ENCODE assay signal across 22 mouse cellular contexts in genomic region chr1:135676247-135676646, GRCm38 (mm10). TPM values are rescaled to one million over a fixed set of nuclear protein-coding genes. Genes with fewer than 3 reads are reported as not detected.
DNase-seq lines count a peak whose midpoint lies in the region; ATAC-seq lines count a peak whose summit lies in the region.
"Had no signal": no experiment of that assay in that cellular context is flagged by ENCODE, and none has a peak within 500 bp of the region (broad histone marks: within the 10 kb centered on the region; RNA-seq: fewer than 3 reads in every experiment).

No protein-coding gene starts in this region.

- H3K4me3 ChIP-seq in heart, embryonic 10.5 days: no peak overlapping the region
- H3K4me3 ChIP-seq in neural tube, embryonic 13.5 days: no peak overlapping the region
- H3K4me3 ChIP-seq in hindbrain, embryonic 14.5 days (replicated peaks; ENCODE audit: low read length): no peak overlapping the region
- H3K4me3 ChIP-seq: embryonic facial prominence, embryonic 13.5 days; forebrain, embryonic 12.5 days; heart, adult 2 months; heart, embryonic 12.5 days; hindbrain, embryonic 15.5 days had no signal

- H3K36me3 ChIP-seq in heart, embryonic 10.5 days: no peaks in the 10 kb centered on the region
- H3K36me3 ChIP-seq in neural tube, embryonic 13.5 days: no peaks in the 10 kb centered on the region
- H3K36me3 ChIP-seq in hindbrain, embryonic 14.5 days (replicated peaks; ENCODE audit: control insufficient read depth, insufficient read depth): no peaks in the 10 kb centered on the region
- H3K36me3 ChIP-seq: embryonic facial prominence, embryonic 13.5 days; forebrain, embryonic 12.5 days; heart, embryonic 12.5 days; hindbrain, embryonic 15.5 days had no signal

- H3K27me3 ChIP-seq in heart, embryonic 10.5 days (ENCODE audit: insufficient read depth, poor library complexity, severe bottlenecking): no peaks in the 10 kb centered on the region
- no peaks in the 10 kb centered on the region for H3K27me3 ChIP-seq in neural tube, embryonic 13.5 days
- H3K27me3 ChIP-seq in hindbrain, embryonic 14.5 days (ENCODE audit: control insufficient read depth, insufficient read depth, low read length): no peaks in the 10 kb centered on the region
- H3K27me3 ChIP-seq: forebrain, embryonic 12.5 days; heart, embryonic 12.5 days; hindbrain, embryonic 15.5 days; Patski had no signal

- 78% methylated on average over 10 of the region's 10 CpGs for WGBS in heart, embryonic 10.5 days
- WGBS in neural tube, embryonic 13.5 days: 86% methylated on average over 10 of the region's 10 CpGs
- 86% methylated on average over 10 of the region's 10 CpGs for WGBS in hindbrain, embryonic 14.5 days

- H3K4me1 ChIP-seq in heart, embryonic 10.5 days: peaks cover 52% of the 10 kb centered on the region
- H3K4me1 ChIP-seq in neural tube, embryonic 13.5 days (replicated peaks): peaks cover 37% of the 10 kb centered on the region
- H3K4me1 ChIP-seq in hindbrain, embryonic 14.5 days (replicated peaks; ENCODE audit: control insufficient read depth, insufficient read depth, low read length): 0 out of 2 replicates have a peak, but pooled peaks cover 8% of the 10 kb centered on the region

- H3K9ac ChIP-seq in neural tube, embryonic 13.5 days: no peak overlapping the region
- 0 out of 2 replicates have a peak overlapping the region, but pooled peaks have one; percentile 2 for H3K9ac ChIP-seq in hindbrain, embryonic 14.5 days
- H3K9ac ChIP-seq: embryonic facial prominence, embryonic 13.5 days; forebrain, embryonic 12.5 days; heart, embryonic 12.5 days; hindbrain, embryonic 15.5 days had no signal

- ATAC-seq in neural tube, embryonic 13.5 days (ENCODE audit: low read depth): no peak
- no peak for ATAC-seq in hindbrain, embryonic 14.5 days (ENCODE audit: low FRiP score)
- ATAC-seq: activated CD4-positive, CD25-positive, alpha-beta regulatory T cell, adult 4 months; Patski had no signal

- no peaks in the 10 kb centered on the region for H3K9me3 ChIP-seq in heart, embryonic 10.5 days
- no peaks in the 10 kb centered on the region for H3K9me3 ChIP-seq in neural tube, embryonic 13.5 days
- H3K9me3 ChIP-seq in hindbrain, embryonic 14.5 days (ENCODE audit: control insufficient read depth, low read length): no peaks in the 10 kb centered on the region
- H3K9me3 ChIP-seq: embryonic facial prominence, embryonic 13.5 days; forebrain, embryonic 12.5 days; heart, embryonic 12.5 days; hindbrain, embryonic 15.5 days had no signal

- no peak for DNase-seq in heart, embryonic 10.5 days (ENCODE audit: low spot score)
- DNase-seq in heart, adult 11 months: no peak
- no peak for DNase-seq in neural tube, embryonic 10.5 days (ENCODE audit: extremely low spot score, low spot score)
- no peak for DNase-seq in hindbrain, embryonic 14.5 days (ENCODE audit: low spot score)
- DNase-seq in cerebellum, postnatal 10 days: no peak
- no peak for DNase-seq in lung, postnatal 36 days
- DNase-seq: adrenal gland, adult 2 months; adrenal gland, postnatal 25 days; B cell, adult 2 months; cerebellum, adult 2 months; cerebellum, postnatal 14 days; gastrocnemius, postnatal 10 days; heart, adult 2 months; kidney, adult 11 months; kidney, adult 9 months had no signal

- H3K27ac ChIP-seq in heart, embryonic 10.5 days: 0 out of 2 replicates have a peak overlapping the region, but pooled peaks have one; percentile 42
- peak overlapping the region; percentile 74; the same call in 1 of the 2 replicates for H3K27ac ChIP-seq in neural tube, embryonic 13.5 days (replicated peaks)
- H3K27ac ChIP-seq in hindbrain, embryonic 14.5 days: no peak overlapping the region
- H3K27ac ChIP-seq: embryonic facial prominence, embryonic 13.5 days; forebrain, embryonic 12.5 days; hindbrain, embryonic 15.5 days had no signal

- H3K4me2 ChIP-seq in neural tube, embryonic 13.5 days: no peak overlapping the region
- H3K4me2 ChIP-seq in hindbrain, embryonic 14.5 days (replicated peaks): no peak overlapping the region
- H3K4me2 ChIP-seq: embryonic facial prominence, embryonic 13.5 days; forebrain, embryonic 12.5 days; hindbrain, embryonic 15.5 days had no signal

RNA-seq across cellular contexts. Expression of gene Csrp1, which starts 43.6 kb away (rescaled TPM):
- polyA plus RNA-seq in heart, embryonic 10.5 days (2016; fragmentation: Nextera tagmentation; extraction: Ambion mirVana): 202 and 238 TPM in 2 replicates
- polyA plus RNA-seq in neural tube, embryonic 13.5 days (2015; fragmentation: Nextera tagmentation; extraction: Ambion mirVana): 28.0 and 30.6 TPM in 2 replicates
- 21.7 and 22.1 TPM in 2 replicates for polyA plus RNA-seq in hindbrain, embryonic 14.5 days (2014; fragmentation: Nextera tagmentation; extraction: Ambion mirVana)
